Mouse (Mus musculus) cortical plate, adult 2 months (tissue): ENCODE results near the gene Adcy5. TPM values are rescaled to one million over a fixed set of nuclear protein-coding genes. Genes with fewer than 3 reads are reported as not detected.

Experiments used
- H3K27ac ChIP-seq: fragments of 200-500 bp; 2 replicates; pipeline ENCODE4 v1.5.1; 2012; ENCODE audit warnings: low read length, control low read depth, inconsistent platforms; ENCODE audit not compliant: insufficient read depth
- H3K4me1 ChIP-seq: fragments of 200-500 bp; 2 replicates; pipeline ENCODE4 v1.6.1; 2011; ENCODE audit warnings: low read length; ENCODE audit not compliant: control insufficient read depth, insufficient read depth
- H3K4me3 ChIP-seq: fragments of 200-500 bp; 2 replicates; pipeline ENCODE4 v1.5.1; 2011; ENCODE audit warnings: mild to moderate bottlenecking, low read length, control low read depth; ENCODE audit not compliant: insufficient read depth
- CTCF ChIP-seq: fragments of 200-500 bp; IDR thresholded peaks from 2 replicates; pipeline ENCODE4 v1.5.1; 2011; ENCODE audit warnings: mild to moderate bottlenecking, control low read depth, low read length; ENCODE audit not compliant: insufficient read depth; ENCODE audit errors: extremely low read depth
- POLR2A ChIP-seq: fragments of 200-500 bp; IDR thresholded peaks from 2 replicates; pipeline ENCODE4 v1.6.1; 2011; ENCODE audit warnings: mild to moderate bottlenecking, low read length, control low read depth; ENCODE audit not compliant: insufficient read depth; ENCODE audit errors: extremely low read depth
- polyA plus RNA-seq: library from polyadenylated mRNA; depleted of rRNA; stranded (reverse); fragments of >200 nt; gene quantifications from 2 replicates; pipeline ENCODE4 v1.2.3, GENCODE M21; 2012

Adcy5 gene
- polyA plus RNA-seq, 1 experiment: 93.4 TPM

DNA sequence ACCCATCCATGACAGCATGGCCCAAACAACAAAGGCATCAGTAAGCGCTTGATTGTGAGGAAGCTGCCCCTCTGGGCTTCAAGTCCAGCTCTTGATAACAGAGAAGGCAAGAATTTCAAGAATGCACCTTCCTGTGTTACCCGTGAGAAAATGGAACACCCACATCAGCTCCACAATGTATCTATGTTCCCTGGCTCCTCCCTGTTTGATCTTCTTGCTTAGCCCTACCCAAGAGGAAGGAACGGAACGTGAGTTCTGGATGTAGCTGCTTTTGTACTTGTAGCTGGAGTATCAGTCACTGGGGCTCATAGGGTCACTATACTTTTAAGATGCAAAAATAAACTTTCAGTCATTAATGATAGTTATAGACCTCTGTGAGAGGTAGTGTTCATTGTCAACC, 34.1 kb upstream of the Adcy5 start:
- H3K27ac ChIP-seq: no peak overlapping the region
- TF ChIP-seq POLR2A: no peak
- no peak for TF ChIP-seq CTCF
- H3K4me3 ChIP-seq: no peak overlapping the region
- no peaks in the 10 kb centered on the region for H3K4me1 ChIP-seq

DNA sequence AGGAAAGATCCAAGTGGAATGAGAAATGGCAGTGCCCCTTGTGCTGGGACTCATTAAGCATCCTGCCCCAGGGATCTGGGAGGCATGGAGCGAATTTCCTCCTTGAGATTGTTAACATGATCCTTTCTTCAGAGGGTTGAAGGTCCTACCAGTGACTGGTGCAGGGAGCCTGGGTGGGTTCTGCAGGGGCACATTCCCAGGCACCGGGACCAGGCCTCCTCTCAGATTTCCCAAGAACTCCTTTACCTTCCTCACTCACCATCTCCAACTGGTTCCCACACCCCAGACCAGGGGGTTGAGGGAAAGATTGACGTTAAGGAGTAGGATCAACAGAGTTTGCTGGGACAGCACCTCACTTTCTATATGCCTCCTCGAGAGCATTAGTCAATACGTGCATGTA, 27.4 kb upstream of the Adcy5 start:
- TF ChIP-seq POLR2A (no peak), CTCF (no peak)
- no peak overlapping the region for H3K27ac ChIP-seq
- H3K4me1 ChIP-seq: no peaks in the 10 kb centered on the region
- no peak overlapping the region for H3K4me3 ChIP-seq

DNA sequence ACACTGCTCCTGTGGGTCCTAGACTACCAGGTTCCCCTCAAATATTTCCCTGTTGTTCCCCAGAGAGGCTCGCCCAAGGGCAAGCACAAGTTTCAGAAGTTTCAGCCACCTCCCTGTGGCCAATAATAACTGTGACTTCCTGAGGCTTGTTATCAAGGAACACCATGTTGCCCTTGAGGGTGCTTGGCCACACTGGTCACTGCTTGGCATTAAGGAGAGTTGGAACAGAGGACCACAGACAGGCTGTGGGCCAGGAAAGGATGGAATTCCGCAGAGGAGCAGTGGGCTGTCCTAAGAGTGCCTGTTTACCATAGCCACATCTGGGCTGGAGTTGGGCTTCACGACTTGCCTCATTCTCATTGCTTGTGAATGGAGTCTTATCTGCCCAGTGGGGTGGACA, 24.5 kb upstream of the Adcy5 start:
- H3K27ac ChIP-seq: no peak overlapping the region
- no peak overlapping the region for H3K4me3 ChIP-seq
- no peak for TF ChIP-seq POLR2A
- TF ChIP-seq CTCF: no peak
- H3K4me1 ChIP-seq: no peaks in the 10 kb centered on the region

DNA sequence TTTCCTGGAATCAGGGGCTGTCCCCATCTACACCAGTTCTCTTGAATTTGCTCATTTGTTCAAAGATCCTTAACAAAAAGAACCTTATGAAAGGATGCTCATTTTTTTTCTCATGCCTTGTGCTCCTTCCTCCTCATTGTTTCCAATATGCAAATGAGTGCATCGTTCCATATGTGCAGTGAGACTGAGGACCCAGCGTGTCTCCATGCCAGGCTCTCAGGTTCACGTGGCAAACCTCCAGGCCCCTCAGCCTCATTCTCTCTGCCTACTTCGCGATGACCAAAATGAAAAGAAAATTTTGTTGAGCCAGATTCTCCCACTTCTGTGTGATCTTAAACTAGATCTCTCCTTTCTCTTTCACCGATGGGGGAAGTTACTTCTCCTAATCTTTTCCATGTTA, 15.3 kb upstream of the Adcy5 start:
- no peak overlapping the region for H3K4me3 ChIP-seq
- H3K27ac ChIP-seq: no peak overlapping the region

DNA sequence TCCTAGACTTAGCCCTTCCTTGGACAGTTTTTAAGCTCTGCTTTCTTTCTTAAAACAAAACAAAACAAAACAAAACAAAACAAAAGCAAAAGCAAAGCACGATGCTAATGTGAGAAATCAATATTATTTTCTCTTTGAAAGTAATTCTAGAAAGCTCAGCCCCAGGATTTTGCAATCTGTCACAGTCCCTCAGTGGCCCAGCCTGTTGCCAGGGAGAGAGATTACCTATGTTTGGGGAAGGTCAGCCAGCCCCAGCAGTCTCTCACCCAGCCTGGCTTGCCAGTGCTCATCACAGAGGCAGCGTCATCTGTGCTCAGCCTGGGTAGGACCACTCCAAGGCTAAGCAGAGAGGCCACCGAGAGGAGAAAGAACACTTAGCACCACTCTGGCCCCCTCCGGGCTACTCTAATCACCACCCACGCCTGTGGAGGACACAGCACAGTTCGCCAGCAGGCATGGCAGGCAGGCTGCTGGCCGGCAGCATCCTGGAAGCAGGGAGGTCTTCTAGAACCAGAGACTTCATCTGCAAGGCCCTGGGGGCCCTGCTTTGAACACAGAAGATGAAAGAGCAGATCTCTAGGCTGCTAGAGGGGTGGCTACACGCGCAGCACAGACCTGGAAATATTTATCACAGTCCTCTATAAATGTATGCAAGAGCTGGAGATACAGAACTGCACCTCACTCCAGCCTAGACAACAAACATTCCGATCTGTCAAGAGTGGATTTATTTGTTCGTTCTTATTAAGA, 14.6 kb upstream of the Adcy5 start:
- no peak overlapping the region for H3K27ac ChIP-seq
- no peak overlapping the region for H3K4me3 ChIP-seq
- no peak for TF ChIP-seq POLR2A
- TF ChIP-seq CTCF: no peak
- H3K4me1 ChIP-seq: peaks cover 4% of the 10 kb centered on the region; the same call in 1 of the 2 replicates

More for the DNA sequence above, 15.3 kb upstream of the Adcy5 start:
- H3K4me1 ChIP-seq: peaks cover 4% of the 10 kb centered on the region; the same call in 1 of the 2 replicates
- TF ChIP-seq CTCF (no peak), POLR2A (no peak)

DNA sequence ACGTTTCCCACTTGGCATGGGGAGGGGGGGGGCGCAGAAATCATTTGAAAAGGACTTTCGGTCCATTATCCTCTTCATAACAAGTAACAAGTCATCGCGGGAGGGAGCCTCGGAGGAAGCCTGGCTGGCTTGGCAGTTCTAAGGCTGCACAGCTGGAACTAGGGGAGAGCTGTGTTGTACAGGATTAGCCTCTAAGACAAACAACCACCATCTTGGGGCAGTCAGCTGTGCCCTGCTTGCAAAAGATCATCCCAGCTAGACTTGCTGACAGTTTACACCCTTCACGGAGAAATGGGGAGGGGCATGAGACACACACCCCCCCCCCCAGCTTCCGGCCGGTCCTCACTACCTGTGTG, 14.1 kb upstream of the Adcy5 start:
- no peak overlapping the region for H3K27ac ChIP-seq
- H3K4me3 ChIP-seq: no peak overlapping the region
- H3K4me1 ChIP-seq: peaks cover 4% of the 10 kb centered on the region; the same call in 1 of the 2 replicates
- TF ChIP-seq POLR2A: no peak
- TF ChIP-seq CTCF: no peak

DNA sequence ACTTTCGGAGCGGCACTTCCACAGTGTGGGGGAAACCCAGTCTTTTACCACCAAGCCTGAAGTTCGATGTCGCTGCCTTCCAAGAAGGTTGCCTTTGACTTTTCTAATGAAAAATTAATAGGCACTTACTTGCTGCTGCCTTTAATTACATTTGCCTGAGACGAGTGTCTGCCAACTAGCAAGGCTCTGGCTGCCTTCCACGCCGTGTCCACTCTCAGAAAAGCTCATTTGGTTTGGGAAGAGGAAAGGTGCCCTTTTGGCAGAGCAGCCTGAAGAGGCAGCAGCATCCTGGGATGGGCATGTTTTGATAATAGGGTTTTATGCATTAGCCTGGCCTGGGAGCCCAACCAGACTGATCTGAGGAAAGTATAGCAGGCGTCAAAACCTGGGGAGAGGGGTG, 12.8 kb upstream of the Adcy5 start:
- Histone ChIP-seq H3K4me3 (no peak overlapping the region), H3K4me1 (peaks cover 4% of the 10 kb centered on the region; the same call in 1 of the 2 replicates), H3K27ac (no peak overlapping the region)
- no peak for TF ChIP-seq CTCF
- TF ChIP-seq POLR2A: no peak

DNA sequence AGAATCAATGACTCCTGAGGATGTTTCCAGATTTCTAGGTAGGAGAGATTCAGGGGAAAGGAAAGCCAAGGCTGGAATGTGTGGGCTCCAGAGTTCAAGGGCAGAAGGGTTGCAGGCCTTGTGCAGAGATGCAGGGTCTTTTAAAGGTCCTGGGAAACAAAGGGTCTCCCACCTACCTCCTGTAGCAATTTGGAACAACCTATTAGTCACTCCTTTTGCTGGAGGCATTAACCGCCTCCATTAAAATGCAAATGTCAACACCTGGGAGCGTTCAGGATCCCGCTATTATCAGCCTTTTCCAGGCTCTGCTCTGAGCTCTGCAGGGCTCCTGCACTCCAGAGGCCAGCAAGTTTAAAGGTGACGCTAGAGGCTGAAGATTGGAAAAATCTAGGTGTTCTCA, 8.5 kb upstream of the Adcy5 start:
- TF ChIP-seq CTCF (no peak), POLR2A (no peak)
- H3K4me1 ChIP-seq: no peaks in the 10 kb centered on the region
- H3K27ac ChIP-seq: no peak overlapping the region
- no peak overlapping the region for H3K4me3 ChIP-seq

DNA sequence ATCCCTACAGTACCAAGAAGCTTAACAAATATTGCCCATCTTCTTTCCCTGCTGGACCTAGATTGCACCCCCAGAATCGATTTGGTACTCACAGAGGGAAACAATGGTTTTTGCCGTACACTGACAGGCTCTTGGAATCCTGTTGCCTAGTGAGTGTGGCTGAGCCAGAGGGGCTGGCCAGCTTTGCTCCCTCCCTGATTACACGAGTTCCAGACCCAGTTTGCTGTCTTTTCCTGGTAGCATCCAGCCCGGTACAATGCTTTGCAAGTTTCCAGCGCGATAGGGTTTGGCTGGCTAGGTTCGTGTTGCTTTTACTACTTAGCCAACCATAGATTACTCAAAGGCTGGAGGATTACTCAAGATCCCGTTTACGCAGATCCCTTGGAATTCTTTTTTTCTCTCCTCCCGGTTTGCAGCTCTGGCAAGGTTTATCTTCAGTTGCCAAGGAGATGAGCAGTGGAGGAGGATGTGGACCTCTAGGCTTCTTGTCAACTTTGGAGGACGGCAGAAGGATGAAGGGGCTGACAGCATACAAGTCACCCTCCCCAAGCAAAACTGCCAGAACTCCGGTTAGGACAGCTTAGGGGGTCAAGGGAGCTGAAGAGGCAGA, 1.4 kb upstream of the Adcy5 start:
- Histone ChIP-seq H3K27ac (no peak overlapping the region), H3K4me3 (peak overlapping the region; percentile 72; the same call in 1 of the 2 replicates), H3K4me1 (peaks cover 6% of the 10 kb centered on the region; the same call in 1 of the 2 replicates)
- no peak for TF ChIP-seq POLR2A
- no peak for TF ChIP-seq CTCF

DNA sequence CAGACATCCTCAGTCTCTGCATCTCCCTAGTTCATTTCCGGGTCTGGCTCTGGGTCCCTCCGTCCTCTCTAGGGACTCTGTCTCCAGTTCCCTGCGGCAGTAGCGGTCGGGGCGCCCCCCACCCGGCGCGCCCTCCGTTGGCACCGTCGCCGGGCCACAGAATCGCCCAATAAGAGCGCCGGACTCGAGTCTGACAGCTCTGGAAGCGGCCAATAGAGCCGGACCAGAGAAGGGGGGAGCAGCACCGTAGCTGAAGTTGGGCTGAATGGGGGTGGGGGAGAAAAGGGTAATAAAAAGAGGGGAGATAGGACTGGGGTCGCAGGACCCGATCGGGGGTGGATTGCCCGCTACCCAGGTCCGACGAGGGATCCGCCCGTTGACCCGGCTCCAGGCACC, 434 bp upstream of the Adcy5 start:
- peaks cover 6% of the 10 kb centered on the region; the same call in 1 of the 2 replicates for H3K4me1 ChIP-seq

More for the DNA sequence above, 434 bp upstream of the Adcy5 start:
- Histone ChIP-seq H3K27ac (peak overlapping the region; percentile 62; the same call in 1 of the 2 replicates), H3K4me3 (peak overlapping the region; percentile 72)
- no peak for TF ChIP-seq POLR2A
- TF ChIP-seq CTCF: no peak
